Mouse (Mus musculus) olfactory bulb, adult 2 months (tissue): Measurements from ENCODE around the gene Mgat1.

ENCODE experiments used
- CTCF ChIP-seq: fragments of 200-500 bp; IDR thresholded peaks from 2 replicates; pipeline ENCODE4 v1.5.1; 2012; ENCODE audit warnings: low read depth, mild to moderate bottlenecking, low read length, moderate library complexity; ENCODE audit not compliant: insufficient read depth
- POLR2A ChIP-seq: fragments of 200-500 bp; IDR thresholded peaks from 2 replicates; pipeline ENCODE4 v1.6.1; 2012; ENCODE audit warnings: mild to moderate bottlenecking, low read depth, low read length, moderate library complexity; ENCODE audit not compliant: insufficient read depth

- no peak for TF ChIP-seq CTCF
- TF ChIP-seq POLR2A: no peak
Observed at GRCm38 (mm10) chr11:49236891-49237290, 7.1 kb upstream of the Mgat1 start.
